Mouse (Mus musculus) frontal cortex, postnatal 25 days (tissue): ENCODE measurements around the gene Olfr108.

Experiments
- DNase-seq, 2 experiments: peaks; one replicate each; pipeline ENCODE4 v3.0.0; 2022; ENCODE audit warnings: low spot score in 2 of 2

Gene Olfr108

DNA sequence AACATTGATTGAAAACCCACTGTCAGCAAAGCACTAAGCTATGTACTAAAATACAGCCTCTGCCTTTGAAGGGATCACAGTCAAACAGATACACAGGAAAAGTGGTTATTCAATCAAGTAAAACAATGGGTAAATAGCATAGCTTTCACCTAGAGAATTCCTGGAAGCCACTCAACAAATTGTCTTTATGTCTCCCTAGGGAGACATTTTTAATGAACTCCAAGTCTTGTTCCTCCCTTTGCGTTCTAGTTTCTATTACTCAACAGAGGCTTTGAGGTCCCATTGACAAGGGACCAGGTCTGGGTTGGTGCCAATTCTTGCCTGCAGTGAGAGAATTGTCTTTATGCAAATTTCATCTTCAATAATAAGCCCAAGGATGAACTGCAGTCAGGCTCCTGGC, at the start of gene Olfr108:
Gene Olfr108 (plus strand): TSS at position 301 of the 400 bp plus-strand sequence.
- no peak for DNase-seq

DNA sequence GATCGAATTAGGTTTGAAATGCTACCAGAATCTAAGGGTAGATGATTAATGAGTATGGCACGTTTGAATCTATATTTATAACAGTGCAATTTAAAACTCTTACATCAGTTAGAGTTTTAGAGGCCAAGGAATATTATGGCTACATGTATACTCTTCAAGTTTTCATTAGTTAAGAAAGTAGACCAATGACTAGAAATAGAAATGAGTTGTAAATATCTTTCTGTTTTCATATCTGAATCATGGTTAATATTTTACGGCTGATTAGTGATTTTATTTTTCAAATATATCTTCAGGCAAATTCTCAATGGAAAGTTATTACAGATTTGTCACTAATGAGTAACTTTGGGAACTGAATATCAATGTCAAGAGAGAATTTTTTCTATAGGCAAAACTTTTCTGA, 46.4 kb upstream of the Olfr108 start, which contains the start of gene Olfr107:
Gene Olfr107 (plus strand): TSS at position 301 of the 400 bp plus-strand sequence.
- no peak for DNase-seq

DNA sequence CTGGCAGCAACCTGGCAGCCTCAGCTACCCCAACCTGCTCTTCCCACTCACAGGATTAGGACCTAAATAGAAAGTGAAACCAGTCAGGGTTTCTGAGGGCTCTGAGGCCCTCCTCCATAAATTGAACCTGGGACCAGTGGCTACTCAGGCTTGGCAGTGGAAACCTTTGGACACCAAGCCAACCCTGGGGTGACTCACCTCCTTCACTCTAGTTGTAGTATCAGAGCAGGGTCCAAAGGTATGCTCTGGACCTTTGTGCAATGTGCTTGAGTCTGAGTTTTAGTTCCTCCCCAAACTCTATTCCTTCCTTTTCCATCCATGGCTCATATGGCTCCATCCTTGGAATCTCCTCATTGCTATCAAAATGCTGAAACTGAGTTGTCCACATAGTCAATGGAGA, 31.9 kb upstream of the Olfr108 start:
- DNase-seq = no peak

DNA sequence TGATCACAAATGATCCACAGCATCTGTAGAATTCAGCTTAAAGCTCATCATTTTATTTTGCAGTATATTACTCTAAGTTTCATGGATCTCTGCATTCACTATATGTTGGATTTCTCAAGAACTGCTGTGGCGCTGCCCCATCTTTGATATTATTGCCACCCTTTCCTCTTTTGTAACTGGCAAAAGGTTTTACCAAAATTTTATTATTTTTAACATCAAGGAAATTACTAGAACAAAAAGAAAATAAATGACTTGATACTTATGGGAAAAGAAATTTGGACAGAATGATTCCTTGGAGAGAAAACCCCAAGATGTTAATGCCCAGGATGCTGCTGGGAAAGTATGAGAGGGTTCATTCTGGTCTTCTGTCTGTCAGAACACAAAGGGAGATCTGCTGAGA, 13.3 kb downstream of the Olfr108 start, which contains the start of gene Olfr109:
Gene Olfr109 (plus strand): TSS at position 301 of the 400 bp plus-strand sequence.
- DNase-seq = no peak

DNA sequence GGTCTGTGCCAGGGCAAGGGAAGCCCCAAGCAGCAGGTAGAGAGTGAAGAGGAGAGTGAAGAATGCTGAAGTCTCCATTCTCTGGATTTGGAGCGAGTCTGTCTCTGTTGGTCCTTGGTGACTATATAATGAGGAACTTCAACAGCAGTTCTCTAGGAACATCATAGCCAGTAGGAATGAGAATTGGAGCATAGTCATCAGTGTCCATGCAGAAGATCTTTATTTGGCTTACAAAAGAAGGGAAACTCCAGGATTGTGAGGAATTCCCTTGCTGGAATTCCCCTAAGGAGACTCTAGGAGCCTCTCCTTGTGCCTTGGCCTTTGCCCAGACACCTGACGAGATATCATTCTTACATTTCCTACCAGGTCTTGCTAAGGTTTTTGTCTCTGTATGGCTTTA, 38.2 kb downstream of the Olfr108 start, which contains the start of gene H2-M2:
Gene H2-M2 (minus strand): TSS at position 101 of the 400 bp plus-strand sequence.
- DNase-seq = no peak

DNA sequence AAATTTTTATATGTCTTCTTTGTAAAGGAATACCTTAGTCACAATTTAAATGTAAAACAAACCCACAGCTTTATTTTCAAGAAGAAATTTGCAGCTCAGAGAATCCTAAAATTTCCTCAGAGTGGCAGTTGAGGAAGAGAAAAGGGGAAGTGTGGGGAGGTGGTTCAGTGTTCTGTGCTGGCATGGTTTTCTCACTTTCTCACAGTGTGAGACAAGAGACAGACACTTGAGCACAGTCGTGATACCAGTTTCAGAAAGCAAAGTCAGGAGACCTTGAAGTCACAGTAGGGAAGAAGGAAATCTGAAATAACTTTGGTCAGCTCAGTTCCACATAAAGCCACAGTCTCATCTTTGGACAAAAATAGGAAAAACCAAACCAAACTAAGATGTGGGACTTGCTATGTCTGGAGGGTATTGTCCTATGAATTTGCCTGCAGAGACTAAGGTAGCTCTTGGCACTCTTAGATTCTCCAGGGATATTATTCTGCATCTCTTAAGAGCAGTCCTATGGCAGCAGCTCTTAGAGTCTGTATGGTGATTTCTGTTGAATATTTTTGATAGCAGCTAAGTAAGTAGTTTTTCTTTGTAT, 46.7 kb downstream of the Olfr108 start, which contains the start of gene Olfr110:
Gene Olfr110 (plus strand): TSS at position 539 of the 589 bp plus-strand sequence.
- no peak for DNase-seq
